Mouse (Mus musculus): Measurements from ENCODE around the gene Tbx3.

The Tbx3 gene

GRCm38 (mm10) chr5:119662326-119662725, 8.1 kb upstream of the Tbx3 start:
- no peak for DNase-seq

GRCm38 (mm10) chr5:119662731-119663130, 7.7 kb upstream of the Tbx3 start:
- DNase-seq, result no peak

GRCm38 (mm10) chr5:119663241-119663640, 7.2 kb upstream of the Tbx3 start:
- no peak for DNase-seq

- no peak for DNase-seq
These were observed 6.7 kb upstream of the Tbx3 start for GRCm38 (mm10) chr5:119663747-119664146.

GRCm38 (mm10) chr5:119665739-119666138, 4.7 kb upstream of the Tbx3 start:
- DNase-seq, result no peak

GRCm38 (mm10) chr5:119667356-119667940, 3.0 kb upstream of the Tbx3 start:
- no peak for DNase-seq

- DNase-seq, result no peak
These were observed 2.1 kb upstream of the Tbx3 start for GRCm38 (mm10) chr5:119668191-119668912.

GRCm38 (mm10) chr5:119668913-119669411, 1.5 kb upstream of the Tbx3 start:
- no peak for DNase-seq

- no peak for DNase-seq
These were observed 516 bp upstream of the Tbx3 start for GRCm38 (mm10) chr5:119669741-119670565.

- DNase-seq, result no peak
These were observed 794 bp downstream of the Tbx3 start for GRCm38 (mm10) chr5:119671124-119671801.

- DNase-seq, result no peak
These were observed 1.5 kb downstream of the Tbx3 start for GRCm38 (mm10) chr5:119671965-119672347.

GRCm38 (mm10) chr5:119672348-119672983, 2.0 kb downstream of the Tbx3 start:
- no peak for DNase-seq

- DNase-seq, result no peak
These were observed 2.6 kb downstream of the Tbx3 start for GRCm38 (mm10) chr5:119672984-119673600.

- DNase-seq, result no peak
These were observed 3.5 kb downstream of the Tbx3 start for GRCm38 (mm10) chr5:119673716-119674605.

GRCm38 (mm10) chr5:119674606-119675330, 4.3 kb downstream of the Tbx3 start:
- no peak for DNase-seq

- no peak for DNase-seq
These were observed 5.8 kb downstream of the Tbx3 start for GRCm38 (mm10) chr5:119676245-119676644.

GRCm38 (mm10) chr5:119678516-119678915, 8.0 kb downstream of the Tbx3 start:
- DNase-seq, result no peak

- DNase-seq, result no peak
These were observed 8.6 kb downstream of the Tbx3 start for GRCm38 (mm10) chr5:119679084-119679483.

GRCm38 (mm10) chr5:119679614-119680328, 9.3 kb downstream of the Tbx3 start:
- DNase-seq, result no peak
